Mouse (Mus musculus) bone marrow, adult 2 months (tissue): ENCODE results near the gene Pirt.

Experiments used
- CTCF ChIP-seq: fragments of 200-500 bp; IDR thresholded peaks from 2 replicates; pipeline ENCODE4 v1.5.1; 2011; ENCODE audit warnings: low read length, control low read depth; ENCODE audit not compliant: control insufficient read depth, insufficient read depth
- POLR2A ChIP-seq: fragments of 200-500 bp; IDR thresholded peaks from 2 replicates; pipeline ENCODE4 v1.6.1; 2011; ENCODE audit warnings: low read depth, mild to moderate bottlenecking, control low read depth, low read length, borderline replicate concordance; ENCODE audit not compliant: control insufficient read depth

- TF ChIP-seq CTCF (no peak), POLR2A (no peak)
Observed at GRCm38 (mm10) chr11:66968575-66968974, 56.8 kb downstream of the Pirt start.
